Mouse (Mus musculus) olfactory bulb, adult 2 months (tissue): ENCODE measurements at regions not wholly inside any gene's neighbourhood (a gene's known extent, or its start where the extent isn't known, plus 50 kb on each side); places are given as distances from the start of the nearest gene placed in this dataset.

Experiments used
- CTCF ChIP-seq: fragments of 200-500 bp; IDR thresholded peaks from 2 replicates; pipeline ENCODE4 v1.5.1; 2012; ENCODE audit warnings: low read depth, mild to moderate bottlenecking, low read length, moderate library complexity; ENCODE audit not compliant: insufficient read depth
- POLR2A ChIP-seq: fragments of 200-500 bp; IDR thresholded peaks from 2 replicates; pipeline ENCODE4 v1.6.1; 2012; ENCODE audit warnings: mild to moderate bottlenecking, low read depth, low read length, moderate library complexity; ENCODE audit not compliant: insufficient read depth

GRCm38 (mm10) chr5:51823657-51824056 is 256.1 kb upstream of the Ppargc1a start:
- TF ChIP-seq CTCF (no peak), POLR2A (no peak)
